20 mouse cellular contexts compared by ENCODE assay signal in genomic region chr13:99244471-99244870, GRCm38 (mm10).
"Had no signal": no experiment of that assay in that cellular context is flagged by ENCODE, and none has a peak within 500 bp of the region (broad histone marks: within the 10 kb centered on the region; RNA-seq: fewer than 3 reads in every experiment).

No protein-coding gene starts in this region.

- ATAC-seq: intestine, embryonic 15.5 days; liver, postnatal 0 days; lung, postnatal 0 days; midbrain, embryonic 16.5 days had no signal

- H3K27ac ChIP-seq: intestine, embryonic 15.5 days; kidney, embryonic 15.5 days; limb, embryonic 12.5 days; limb, embryonic 15.5 days; liver, embryonic 14.5 days; macrophage; stomach, embryonic 15.5 days had no signal

- H3K27me3 ChIP-seq: intestine, embryonic 15.5 days; kidney, embryonic 15.5 days; limb, embryonic 12.5 days; limb, embryonic 15.5 days; stomach, embryonic 15.5 days had no signal

- H3K9me3 ChIP-seq: intestine, embryonic 15.5 days; kidney, embryonic 15.5 days; limb, embryonic 12.5 days; limb, embryonic 15.5 days; stomach, embryonic 15.5 days had no signal

- H3K9ac ChIP-seq: intestine, embryonic 15.5 days; kidney, embryonic 15.5 days; limb, embryonic 12.5 days; limb, embryonic 15.5 days; liver, embryonic 14.5 days; liver, postnatal 0 days; lung, embryonic 14.5 days; stomach, embryonic 15.5 days had no signal

- H3K36me3 ChIP-seq: intestine, embryonic 15.5 days; kidney, embryonic 15.5 days; limb, embryonic 12.5 days; limb, embryonic 15.5 days; stomach, embryonic 15.5 days had no signal

- H3K4me2 ChIP-seq: intestine, embryonic 15.5 days; kidney, embryonic 15.5 days; limb, embryonic 12.5 days; limb, embryonic 15.5 days; liver, embryonic 11.5 days; lung, embryonic 14.5 days; stomach, embryonic 15.5 days had no signal

- H3K4me3 ChIP-seq: intestine, embryonic 15.5 days; kidney, embryonic 15.5 days; limb, embryonic 12.5 days; limb, embryonic 15.5 days; myocyte; stomach, embryonic 15.5 days had no signal

- DNase-seq: kidney, adult 11 months; kidney, adult 8-10 months; kidney, postnatal 10 days; layer of hippocampus, postnatal 36 days; liver, postnatal 0 days; lung, embryonic 14.5 days; right cerebral cortex, postnatal 25 days; spleen, adult 18-20 months; thymus, postnatal 25 days had no signal
